Mouse (Mus musculus) kidney, adult 2 months (tissue): ENCODE data around the gene Limk2.

Source experiments
- CTCF ChIP-seq: fragments of 200-500 bp; conservative IDR thresholded peaks from 2 replicates; pipeline ENCODE4 v1.5.1; 2011; ENCODE audit warnings: low read depth, mild to moderate bottlenecking, control low read depth, low read length, moderate library complexity, mixed read lengths; ENCODE audit not compliant: insufficient read depth, insufficient read length
- POLR2A ChIP-seq: fragments of 200-500 bp; IDR thresholded peaks from one replicate; pipeline ENCODE4 v1.6.1; 2011; ENCODE audit warnings: low read depth, low read length, control low read depth

GRCm38 (mm10) chr11:3398318-3398717 lies 10.7 kb downstream of the Limk2 start:
- TF ChIP-seq POLR2A, result no peak
- TF ChIP-seq CTCF, result no peak
